Mouse (Mus musculus) stomach, postnatal 0 days (tissue): Measurements from ENCODE around the gene Edn1.

Experiments
- CTCF ChIP-seq: IDR thresholded peaks from 2 replicates; pipeline ENCODE4 v1.5.1; 2016; ENCODE audit warnings: antibody characterized with exemption, low read depth, mild to moderate bottlenecking, moderate library complexity
- EP300 ChIP-seq: optimal IDR thresholded peaks from 2 replicates; pipeline ENCODE3; 2016; ENCODE audit warnings: antibody characterized with exemption

DNA sequence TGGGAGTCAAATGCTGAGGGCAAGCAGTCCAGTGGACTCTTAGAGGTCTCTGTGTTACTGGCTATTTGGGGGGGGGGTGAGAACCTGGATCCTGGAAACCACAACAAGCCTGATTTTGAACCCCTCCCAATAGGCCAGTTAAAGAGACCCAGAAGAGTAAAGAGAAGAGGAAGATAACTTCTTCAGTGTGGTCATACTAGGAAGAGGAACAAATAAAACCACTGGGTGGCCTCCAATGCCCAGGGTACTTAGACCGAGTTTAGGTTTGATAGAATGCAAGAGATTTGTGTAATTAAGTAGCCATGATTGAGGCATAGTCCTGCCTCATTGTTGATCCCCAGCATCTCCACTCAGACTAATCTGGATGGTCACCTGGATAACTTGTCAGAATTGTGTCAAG, 14.4 kb downstream of the Edn1 start:
- TF ChIP-seq CTCF, result no peak
- no peak for TF ChIP-seq EP300
